Mouse (Mus musculus): ENCODE measurements around the gene Psmc4. TPM values are rescaled to one million over a fixed set of nuclear protein-coding genes. Genes with fewer than 3 reads are reported as not detected.

Psmc4 gene
- 100 to 1,000 TPM; 122 to 131 TPM for total RNA-seq (2021)

DNA sequence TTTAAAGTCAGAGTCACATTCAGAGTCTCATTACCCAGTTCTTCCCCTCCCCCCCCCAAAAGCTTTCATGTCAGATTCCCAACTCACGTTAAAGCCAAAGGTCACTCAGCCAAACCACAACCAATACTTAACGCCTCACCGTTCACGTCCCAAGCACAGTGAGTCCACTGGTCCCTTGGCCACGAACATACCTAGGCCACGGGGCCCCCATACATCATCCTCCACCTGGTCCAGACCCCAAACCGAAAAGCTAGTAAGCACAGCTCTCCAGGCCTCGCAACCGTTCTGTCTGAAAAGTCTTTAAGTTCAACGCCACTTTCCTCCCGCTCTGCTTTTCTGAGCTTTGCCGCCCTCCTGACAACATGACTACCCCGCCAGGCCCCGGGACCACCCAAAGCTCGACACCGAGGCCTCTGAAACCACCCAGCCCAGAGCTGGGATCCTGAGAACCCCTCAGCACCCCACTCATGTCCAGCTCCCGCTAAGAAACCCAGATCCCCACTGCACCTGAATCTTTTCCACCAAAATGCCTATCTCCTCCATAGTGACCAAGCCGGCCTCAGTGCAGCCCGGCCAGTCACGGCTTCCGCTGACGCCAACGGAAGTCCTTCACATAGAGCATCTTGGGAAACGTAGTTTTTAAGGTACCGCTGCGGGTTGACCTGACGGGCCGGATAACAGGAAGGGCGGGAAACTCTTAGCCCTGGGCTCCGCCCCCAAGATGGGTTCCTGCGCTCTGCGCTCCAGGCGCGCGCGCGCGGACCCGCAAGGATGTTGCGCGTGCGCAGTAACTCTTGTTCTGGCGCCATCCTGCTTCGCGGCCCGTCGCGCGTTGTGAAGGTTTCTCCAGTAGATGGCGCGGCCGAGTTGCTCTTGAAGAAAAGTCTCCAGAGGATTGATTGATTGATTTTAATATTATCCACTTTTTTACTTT is at the start of gene Psmc4:
Gene Psmc4 (minus strand): TSS at position 626 of the 934 bp plus-strand sequence.
- peak; percentile 97 to 98 for DNase-seq

DNA sequence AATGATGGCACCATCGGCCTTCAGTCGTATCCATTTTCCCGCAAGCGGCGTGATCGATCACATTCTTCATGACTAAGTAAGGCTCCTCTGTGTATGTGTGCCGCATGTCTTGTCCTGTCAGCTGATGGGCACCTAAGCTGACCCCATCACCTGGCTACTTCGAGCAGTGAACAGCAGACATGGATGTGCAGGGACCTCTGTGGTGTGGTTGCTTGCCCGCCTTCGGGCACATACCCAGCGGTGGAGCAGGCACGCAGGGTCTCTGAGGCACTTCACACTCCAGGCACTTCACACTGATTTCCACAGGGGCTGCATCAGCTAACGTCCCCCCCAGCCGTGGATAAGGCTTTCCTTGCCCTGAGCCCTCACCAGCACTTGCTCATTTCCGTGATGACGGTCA is 49.2 kb upstream of the Psmc4 start:
- DNase-seq: no peak

- no peak for DNase-seq
Observed at GRCm38 (mm10) chr7:28093541-28093940, 43.6 kb upstream of the Psmc4 start.

- DNase-seq: no peak
Observed at GRCm38 (mm10) chr7:28086236-28086635, 36.3 kb upstream of the Psmc4 start.

DNA sequence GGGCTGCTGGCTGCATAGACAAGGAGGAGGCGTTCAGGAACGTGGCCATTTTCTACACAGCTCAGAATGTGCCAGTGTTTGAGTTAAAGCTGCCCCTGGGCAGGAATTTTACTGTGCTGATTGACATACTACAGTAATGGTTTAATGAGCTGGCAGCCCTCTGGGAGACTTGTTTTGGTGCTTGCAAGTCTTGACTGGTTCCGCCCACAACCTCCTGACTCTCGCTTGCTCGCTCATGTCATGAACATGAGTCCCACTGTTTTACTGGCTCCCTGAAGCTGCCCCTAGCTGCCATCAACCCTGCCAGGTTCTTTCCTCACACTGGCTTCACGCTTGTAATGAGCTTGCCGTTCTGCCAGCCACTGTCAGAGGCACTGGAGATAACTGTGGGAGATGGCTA is 34.3 kb upstream of the Psmc4 start:
- DNase-seq: peak; percentile 18 to 23

DNA sequence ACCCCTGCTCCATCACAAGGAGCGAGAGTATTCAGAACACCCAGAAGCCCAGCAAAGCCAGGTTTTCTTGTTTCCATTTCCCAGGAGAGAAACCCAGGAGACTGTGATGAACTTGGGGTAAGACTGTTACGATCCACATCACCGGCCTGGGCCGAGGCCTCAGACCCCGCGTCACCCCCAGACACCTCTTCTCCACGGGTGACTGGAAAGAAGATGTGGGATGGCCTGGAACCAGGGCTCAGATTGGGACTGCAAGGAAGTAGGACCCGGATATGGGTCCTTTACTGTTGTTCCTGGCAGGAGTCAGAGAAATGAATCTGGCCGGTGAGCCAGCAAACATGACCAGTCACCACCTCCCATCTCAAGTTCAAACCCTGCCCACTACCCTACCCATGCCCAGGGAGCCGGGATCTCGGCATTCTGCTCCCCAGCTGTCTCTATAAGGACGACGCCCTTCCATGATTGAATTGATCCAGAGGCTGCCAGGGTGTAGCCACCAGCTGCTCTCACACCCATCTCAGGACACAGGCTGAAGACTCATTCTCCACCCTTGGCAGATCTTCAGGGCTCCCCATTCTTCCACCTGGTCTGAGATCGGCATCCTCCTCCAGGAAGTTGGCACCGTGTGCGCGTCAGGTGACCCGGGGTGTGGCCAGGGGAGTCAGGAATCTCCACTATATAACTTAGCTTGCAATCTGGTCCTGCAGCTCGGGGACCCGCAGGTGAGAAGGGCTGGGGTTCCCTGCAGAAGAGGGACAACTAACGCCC is 20.8 kb upstream of the Psmc4 start, which contains the start of gene Fcgbp:
Gene Fcgbp (plus strand): TSS at position 706 of the 768 bp plus-strand sequence.
- DNase-seq: no peak

GRCm38 (mm10) chr7:28069546-28070172 is 19.8 kb upstream of the Psmc4 start:
- no peak for DNase-seq

GRCm38 (mm10) chr7:28068661-28069060 is 18.8 kb upstream of the Psmc4 start:
- no peak for DNase-seq

- no peak for DNase-seq
Observed at GRCm38 (mm10) chr7:28059972-28060371, 10.1 kb upstream of the Psmc4 start.

- DNase-seq: no peak
Observed at GRCm38 (mm10) chr7:28053046-28053930, 3.4 kb upstream of the Psmc4 start.

- no peak for DNase-seq
Observed at GRCm38 (mm10) chr7:28050584-28050983, 683 bp upstream of the Psmc4 start.

DNA sequence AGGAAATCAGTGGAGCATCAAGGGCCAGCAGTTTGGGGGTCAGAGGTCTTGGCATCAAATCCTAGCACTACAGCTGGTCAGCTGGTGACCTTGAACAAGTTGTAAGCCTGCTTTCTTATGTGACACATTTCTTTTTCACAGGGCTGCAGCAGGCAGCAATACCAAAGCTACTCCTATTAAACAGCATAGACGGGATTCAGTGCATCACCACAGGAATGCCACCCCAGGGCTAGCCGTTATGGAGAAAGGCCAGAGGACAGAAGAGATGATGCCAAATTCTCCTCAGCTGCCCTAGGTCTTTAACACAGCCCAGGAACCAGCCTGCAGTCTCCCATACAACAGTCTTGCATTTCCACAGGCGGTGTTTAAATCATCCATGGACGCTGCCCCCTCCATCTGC is 5.4 kb downstream of the Psmc4 start:
- DNase-seq: no peak

GRCm38 (mm10) chr7:28014445-28014810 is 35.5 kb downstream of the Psmc4 start:
- DNase-seq: no peak

GRCm38 (mm10) chr7:28013549-28014444 is 36.1 kb downstream of the Psmc4 start, which contains the start of gene Zfp850:
Zfp850 (minus strand) TSS chr7:28014115.
- DNase-seq: peak; percentile 82 to 83

DNA sequence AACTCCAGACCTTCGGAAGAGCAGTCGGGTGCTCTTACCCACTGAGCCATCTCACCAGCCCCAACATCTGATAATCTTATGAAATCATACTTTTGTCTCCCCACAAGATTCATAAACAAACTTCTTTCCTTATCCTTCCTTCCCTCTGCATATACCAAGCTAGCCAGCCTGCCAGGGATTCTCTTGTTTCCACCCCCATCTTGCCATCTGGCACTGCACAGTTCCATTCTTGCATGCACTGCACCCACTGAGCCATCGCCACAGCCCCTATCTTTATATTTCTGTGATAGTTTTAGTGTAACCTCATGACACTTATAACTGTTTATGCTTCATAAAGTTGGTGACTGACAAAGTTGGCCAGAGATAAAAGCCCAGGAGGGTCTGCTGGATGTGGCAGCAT is 39.6 kb downstream of the Psmc4 start:
- peak; percentile 47 for DNase-seq

Other genes with a start within 250 kb of the Psmc4 start
- 1 to 10 TPM; 8.8 to 10.0 TPM for gene Zfp626, start 242.9 kb downstream of the Psmc4 start, total RNA-seq (2021)
- 1 to 10 TPM; 4.1 to 4.4 TPM for gene Zfp59, start 211.5 kb downstream of the Psmc4 start, total RNA-seq (2021)
- gene Zfp607a, start 192.6 kb downstream of the Psmc4 start, total RNA-seq (2021): 1 to 10 TPM; 1.9 to 2.5 TPM
- gene Zfp974, start 120.6 kb downstream of the Psmc4 start, total RNA-seq (2021): 10 to 100 TPM; 15.2 to 16.0 TPM
- gene Zfp780b, start 70.9 kb downstream of the Psmc4 start, total RNA-seq (2021): 10 to 100 TPM; 21.6 TPM
- 1 to 10 TPM; 5.7 to 6.8 TPM for gene Zfp850, start 36.0 kb downstream of the Psmc4 start, total RNA-seq (2021)
- gene Fcgbp, start 21.1 kb upstream of the Psmc4 start, total RNA-seq (2021): under 1 TPM; 0.81 to 0.92 TPM
- not detected for gene 9530053A07Rik, start 79.4 kb upstream of the Psmc4 start, total RNA-seq (2021)
- 10 to 100 TPM; 48.3 to 55.8 TPM for gene Fbl, start 119.6 kb upstream of the Psmc4 start, total RNA-seq (2021)
- gene Dyrk1b, start 129.4 kb upstream of the Psmc4 start, total RNA-seq (2021): 10 to 100 TPM; 45.7 to 52.4 TPM
- gene Eid2, start 217.8 kb upstream of the Psmc4 start, total RNA-seq (2021): 10 to 100 TPM; 52.9 to 60.9 TPM
- gene Eid2b, start 227.6 kb upstream of the Psmc4 start, total RNA-seq (2021): 10 to 100 TPM; 36.5 to 36.8 TPM
- 1 to 10 TPM in 1 of 2 experiments, under 1 TPM in 1; 0.27 to 1.8 TPM for gene Selenov, start 241.1 kb upstream of the Psmc4 start, total RNA-seq (2021)